Mouse (Mus musculus): ENCODE measurements around the gene Fbn1. TPM values are rescaled to one million over a fixed set of nuclear protein-coding genes. Genes with fewer than 3 reads are reported as not detected.
A peak's percentile ranks its signal among the peaks of the same experiment; 100 is the strongest.

Fbn1 gene
- polyA plus RNA-seq, 1 experiment from 2014 or later: 9.9 TPM

- H3K9ac ChIP-seq (ENCODE audit: low read depth, low read length): no peak overlapping the region
- no peak overlapping the region for H3K27ac ChIP-seq (ENCODE audit: low read depth, low read length)
- no peaks in the 10 kb centered on the region for H3K27me3 ChIP-seq (replicated peaks; ENCODE audit: control insufficient read depth, insufficient read depth, low read length)
- H3K4me2 ChIP-seq (replicated peaks; ENCODE audit: low read depth): no peak overlapping the region
- peaks cover 7% of the 10 kb centered on the region; the same call in 1 of the 2 replicates for H3K36me3 ChIP-seq (ENCODE audit: control insufficient read depth, insufficient read depth)
- H3K9me3 ChIP-seq (ENCODE audit: control insufficient read depth): no peaks in the 10 kb centered on the region
- no peak for ATAC-seq
- no peaks in the 10 kb centered on the region for H3K4me1 ChIP-seq (replicated peaks; ENCODE audit: control insufficient read depth, insufficient read depth, low read length)
- no peak for TF ChIP-seq CTCF (IDR thresholded peaks at IDR 0.05; ENCODE audit: low read depth)
- no peak overlapping the region for H3K4me3 ChIP-seq (ENCODE audit: low read depth, low read length)
- WGBS: 68% methylated on average over 4 of the region's 4 CpGs
These were observed 122.9 kb downstream of the Fbn1 start for GRCm38 (mm10) chr2:125384941-125385340.

- 86% methylated on average over 6 of the region's 6 CpGs for WGBS
- no peak overlapping the region for H3K9ac ChIP-seq (ENCODE audit: low read depth, low read length)
- H3K4me1 ChIP-seq (replicated peaks; ENCODE audit: control insufficient read depth, insufficient read depth, low read length): no peaks in the 10 kb centered on the region
- peaks cover 7% of the 10 kb centered on the region; the same call in 1 of the 2 replicates for H3K36me3 ChIP-seq (ENCODE audit: control insufficient read depth, insufficient read depth)
- H3K4me2 ChIP-seq (replicated peaks; ENCODE audit: low read depth): no peak overlapping the region
- no peak for ATAC-seq
- no peak overlapping the region for H3K4me3 ChIP-seq (ENCODE audit: low read depth, low read length)
- no peaks in the 10 kb centered on the region for H3K9me3 ChIP-seq (ENCODE audit: control insufficient read depth)
- TF ChIP-seq CTCF (IDR thresholded peaks at IDR 0.05; ENCODE audit: low read depth): no peak
- H3K27ac ChIP-seq (ENCODE audit: low read depth, low read length): no peak overlapping the region
- H3K27me3 ChIP-seq (replicated peaks; ENCODE audit: control insufficient read depth, insufficient read depth, low read length): no peaks in the 10 kb centered on the region
These were observed 123.4 kb downstream of the Fbn1 start for GRCm38 (mm10) chr2:125384415-125384814.

GRCm38 (mm10) chr2:125383273-125383641 is 124.5 kb downstream of the Fbn1 start:
- H3K27ac ChIP-seq (ENCODE audit: low read depth, low read length): no peak overlapping the region
- H3K27me3 ChIP-seq (replicated peaks; ENCODE audit: control insufficient read depth, insufficient read depth, low read length): no peaks in the 10 kb centered on the region
- H3K36me3 ChIP-seq (ENCODE audit: control insufficient read depth, insufficient read depth): no peaks in the 10 kb centered on the region
- 89% methylated on average over 7 of the region's 7 CpGs for WGBS
- no peak overlapping the region for H3K9ac ChIP-seq (ENCODE audit: low read depth, low read length)
- H3K4me3 ChIP-seq (ENCODE audit: low read depth, low read length): no peak overlapping the region
- H3K9me3 ChIP-seq (ENCODE audit: control insufficient read depth): no peaks in the 10 kb centered on the region
- no peak overlapping the region for H3K4me2 ChIP-seq (replicated peaks; ENCODE audit: low read depth)
- ATAC-seq: no peak
- H3K4me1 ChIP-seq (replicated peaks; ENCODE audit: control insufficient read depth, insufficient read depth, low read length): no peaks in the 10 kb centered on the region
- TF ChIP-seq CTCF (IDR thresholded peaks at IDR 0.05; ENCODE audit: low read depth): no peak

GRCm38 (mm10) chr2:125382613-125383272 is 125.0 kb downstream of the Fbn1 start:
- TF ChIP-seq CTCF (IDR thresholded peaks at IDR 0.05; ENCODE audit: low read depth): no peak
- ATAC-seq: no peak
- no peak overlapping the region for H3K4me2 ChIP-seq (replicated peaks; ENCODE audit: low read depth)
- H3K9me3 ChIP-seq (ENCODE audit: control insufficient read depth): no peaks in the 10 kb centered on the region
- no peak overlapping the region for H3K27ac ChIP-seq (ENCODE audit: low read depth, low read length)
- no peaks in the 10 kb centered on the region for H3K36me3 ChIP-seq (ENCODE audit: control insufficient read depth, insufficient read depth)
- no peaks in the 10 kb centered on the region for H3K27me3 ChIP-seq (replicated peaks; ENCODE audit: control insufficient read depth, insufficient read depth, low read length)
- 80% methylated on average over 7 of the region's 7 CpGs for WGBS
- H3K4me1 ChIP-seq (replicated peaks; ENCODE audit: control insufficient read depth, insufficient read depth, low read length): no peaks in the 10 kb centered on the region
- H3K4me3 ChIP-seq (ENCODE audit: low read depth, low read length): no peak overlapping the region
- no peak overlapping the region for H3K9ac ChIP-seq (ENCODE audit: low read depth, low read length)

GRCm38 (mm10) chr2:125380086-125380485 is 127.7 kb downstream of the Fbn1 start:
- Histone ChIP-seq H3K4me1 (replicated peaks; ENCODE audit: control insufficient read depth, insufficient read depth, low read length) (no peaks in the 10 kb centered on the region), H3K9me3 (ENCODE audit: control insufficient read depth) (no peaks in the 10 kb centered on the region), H3K4me3 (ENCODE audit: low read depth, low read length) (no peak overlapping the region), H3K4me2 (replicated peaks; ENCODE audit: low read depth) (no peak overlapping the region), H3K27me3 (replicated peaks; ENCODE audit: control insufficient read depth, insufficient read depth, low read length) (no peaks in the 10 kb centered on the region), H3K27ac (ENCODE audit: low read depth, low read length) (no peak overlapping the region), H3K36me3 (ENCODE audit: control insufficient read depth, insufficient read depth) (no peaks in the 10 kb centered on the region), H3K9ac (ENCODE audit: low read depth, low read length) (no peak overlapping the region)
- TF ChIP-seq CTCF (IDR thresholded peaks at IDR 0.05; ENCODE audit: low read depth): no peak
- WGBS: 48% methylated on average over 2 of the region's 2 CpGs
- no peak for ATAC-seq

- WGBS: 83% methylated on average over 2 of the region's 2 CpGs
- H3K4me1 ChIP-seq (replicated peaks; ENCODE audit: control insufficient read depth, insufficient read depth, low read length): no peaks in the 10 kb centered on the region
- no peaks in the 10 kb centered on the region for H3K9me3 ChIP-seq (ENCODE audit: control insufficient read depth)
- H3K4me3 ChIP-seq (ENCODE audit: low read depth, low read length): no peak overlapping the region
- H3K36me3 ChIP-seq (ENCODE audit: control insufficient read depth, insufficient read depth): no peaks in the 10 kb centered on the region
- H3K27ac ChIP-seq (ENCODE audit: low read depth, low read length): no peak overlapping the region
- no peak overlapping the region for H3K9ac ChIP-seq (ENCODE audit: low read depth, low read length)
- H3K4me2 ChIP-seq (replicated peaks; ENCODE audit: low read depth): no peak overlapping the region
- peak; percentile 38 for TF ChIP-seq CTCF (IDR thresholded peaks at IDR 0.05; ENCODE audit: low read depth)
- no peak for ATAC-seq
- no peaks in the 10 kb centered on the region for H3K27me3 ChIP-seq (replicated peaks; ENCODE audit: control insufficient read depth, insufficient read depth, low read length)
These were observed 128.6 kb downstream of the Fbn1 start for GRCm38 (mm10) chr2:125379206-125379605.

All from intestine, postnatal 0 days (tissue).